26 mouse cellular contexts compared by ENCODE assay signal in genomic region chr9:99980734-99981133, GRCm38 (mm10).
DNase-seq lines count a peak whose midpoint lies in the region; ATAC-seq lines count a peak whose summit lies in the region.
"Had no signal": no experiment of that assay in that cellular context is flagged by ENCODE, and none has a peak within 500 bp of the region (broad histone marks: within the 10 kb centered on the region; RNA-seq: fewer than 3 reads in every experiment).

No protein-coding gene starts in this region.

- H3K27ac ChIP-seq in lung, embryonic 15.5 days = no peak overlapping the region
- H3K27ac ChIP-seq in forebrain, embryonic 10.5 days = no peak overlapping the region
- no peak overlapping the region for H3K27ac ChIP-seq in forebrain, embryonic 16.5 days (ENCODE audit: low read length)
- no peak overlapping the region for H3K27ac ChIP-seq in hindbrain, embryonic 10.5 days
- H3K27ac ChIP-seq: embryonic facial prominence, embryonic 10.5 days; embryonic facial prominence, embryonic 13.5 days; heart, adult 2 months; heart, embryonic 10.5 days; heart, embryonic 13.5 days; hindbrain, embryonic 13.5 days had no signal

- 53% methylated on average over 1 of the region's 1 CpGs for WGBS in lung, embryonic 15.5 days
- WGBS in forebrain, embryonic 10.5 days = 87% methylated on average over 1 of the region's 1 CpGs
- 83% methylated on average over 1 of the region's 1 CpGs for WGBS in forebrain, embryonic 16.5 days
- WGBS in hindbrain, embryonic 10.5 days = 79% methylated on average over 1 of the region's 1 CpGs

- no peaks in the 10 kb centered on the region for H3K36me3 ChIP-seq in lung, embryonic 15.5 days
- no peaks in the 10 kb centered on the region for H3K36me3 ChIP-seq in forebrain, embryonic 10.5 days (replicated peaks)
- no peaks in the 10 kb centered on the region for H3K36me3 ChIP-seq in forebrain, embryonic 16.5 days (ENCODE audit: control insufficient read depth, insufficient read depth)
- no peaks in the 10 kb centered on the region for H3K36me3 ChIP-seq in hindbrain, embryonic 10.5 days
- H3K36me3 ChIP-seq: embryonic facial prominence, embryonic 10.5 days; embryonic facial prominence, embryonic 13.5 days; heart, embryonic 10.5 days; heart, embryonic 13.5 days; hindbrain, embryonic 13.5 days had no signal

- peaks cover 42% of the 10 kb centered on the region for H3K27me3 ChIP-seq in lung, embryonic 15.5 days
- H3K27me3 ChIP-seq in forebrain, embryonic 10.5 days (ENCODE audit: poor library complexity, severe bottlenecking) = peaks cover 36% of the 10 kb centered on the region
- H3K27me3 ChIP-seq in forebrain, embryonic 16.5 days (replicated peaks; ENCODE audit: control insufficient read depth, insufficient read depth, low read length) = no peaks in the 10 kb centered on the region
- peaks cover 18% of the 10 kb centered on the region for H3K27me3 ChIP-seq in hindbrain, embryonic 10.5 days (ENCODE audit: insufficient read depth, poor library complexity, severe bottlenecking)
- H3K27me3 ChIP-seq: embryonic facial prominence, embryonic 13.5 days; heart, embryonic 13.5 days had no signal

- no peaks in the 10 kb centered on the region for H3K4me1 ChIP-seq in lung, embryonic 15.5 days
- H3K4me1 ChIP-seq in forebrain, embryonic 10.5 days = no peaks in the 10 kb centered on the region
- no peaks in the 10 kb centered on the region for H3K4me1 ChIP-seq in forebrain, embryonic 16.5 days (replicated peaks; ENCODE audit: control insufficient read depth, insufficient read depth, low read length)
- peaks cover 7% of the 10 kb centered on the region; the same call in 1 of the 2 replicates for H3K4me1 ChIP-seq in hindbrain, embryonic 10.5 days (replicated peaks)
- H3K4me1 ChIP-seq: embryonic facial prominence, embryonic 10.5 days; embryonic facial prominence, embryonic 13.5 days; heart, embryonic 10.5 days; heart, embryonic 13.5 days; hindbrain, embryonic 13.5 days had no signal

- DNase-seq in lung, adult 18-20 months = peak; percentile 37 to 39
- DNase-seq in lung, postnatal 10 days = peak; percentile 6
- peak; percentile 55 for DNase-seq in lung, postnatal 36 days
- no peak for DNase-seq in forebrain, embryonic 10.5 days (ENCODE audit: extremely low spot score, low spot score)
- DNase-seq in left cerebral cortex, adult 8-10 months (ENCODE audit: low spot score in 2 of 2) = no peak
- no peak for DNase-seq in hindbrain, embryonic 10.5 days (ENCODE audit: low spot score)
- DNase-seq: adrenal gland, adult 8-10 months; adrenal gland, postnatal 25 days; cerebellum, adult 11-12 months; cerebellum, adult 8-10 months; cerebellum, postnatal 10 days; cerebellum, postnatal 36 days; embryo, embryonic 11 days; gastrocnemius, postnatal 36 days; heart, adult 2 months had no signal

- H3K9ac ChIP-seq in lung, embryonic 15.5 days = no peak overlapping the region
- H3K9ac ChIP-seq in forebrain, embryonic 16.5 days (replicated peaks; ENCODE audit: low read depth, low read length) = no peak overlapping the region
- H3K9ac ChIP-seq: embryonic facial prominence, embryonic 13.5 days; heart, embryonic 13.5 days; hindbrain, embryonic 13.5 days had no signal

- H3K9me3 ChIP-seq in lung, embryonic 15.5 days = no peaks in the 10 kb centered on the region
- no peaks in the 10 kb centered on the region for H3K9me3 ChIP-seq in forebrain, embryonic 10.5 days
- H3K9me3 ChIP-seq in forebrain, embryonic 16.5 days (ENCODE audit: control insufficient read depth, low read length) = no peaks in the 10 kb centered on the region
- H3K9me3 ChIP-seq in hindbrain, embryonic 10.5 days = no peaks in the 10 kb centered on the region
- H3K9me3 ChIP-seq: embryonic facial prominence, embryonic 10.5 days; embryonic facial prominence, embryonic 13.5 days; heart, embryonic 10.5 days; heart, embryonic 13.5 days; hindbrain, embryonic 13.5 days had no signal

- no peak overlapping the region for H3K4me3 ChIP-seq in lung, embryonic 15.5 days
- no peak overlapping the region for H3K4me3 ChIP-seq in forebrain, embryonic 10.5 days
- H3K4me3 ChIP-seq in forebrain, embryonic 16.5 days (replicated peaks; ENCODE audit: low read length) = no peak overlapping the region
- no peak overlapping the region for H3K4me3 ChIP-seq in hindbrain, embryonic 10.5 days
- H3K4me3 ChIP-seq: embryonic facial prominence, embryonic 10.5 days; embryonic facial prominence, embryonic 13.5 days; erythroblast, embryonic 14.5 days; heart, adult 2 months; heart, embryonic 10.5 days; heart, embryonic 13.5 days; hindbrain, embryonic 13.5 days had no signal

- 0 out of 2 replicates have a peak, but pooled peaks have one; percentile 19 for ATAC-seq in lung, embryonic 15.5 days (ENCODE audit: borderline replicate concordance, extremely low read depth, low FRiP score, low TSS enrichment)
- no peak for ATAC-seq in forebrain, embryonic 16.5 days
- ATAC-seq: activated CD4-positive, CD25-positive, alpha-beta regulatory T cell, adult 4 months; forebrain, embryonic 14.5 days; hindbrain, embryonic 16.5 days had no signal

- H3K4me2 ChIP-seq in lung, embryonic 15.5 days = no peak overlapping the region
- H3K4me2 ChIP-seq in forebrain, embryonic 16.5 days (ENCODE audit: low read length) = no peak overlapping the region
- H3K4me2 ChIP-seq: embryonic facial prominence, embryonic 13.5 days; heart, embryonic 13.5 days; hindbrain, embryonic 13.5 days had no signal

Comparison
In these comparisons a context has a peak if more than half of its experiments do, and no peak if none do; other contexts are left out.
1. DNase-seq: peak in lung, adult 18-20 months (2 of 2), lung, postnatal 10 days (single experiment) and lung, postnatal 36 days (single experiment); none in forebrain, embryonic 10.5 days (single experiment), left cerebral cortex, adult 8-10 months (0 of 2) and hindbrain, embryonic 10.5 days (single experiment).